Mouse (Mus musculus): ENCODE measurements at regions not wholly inside any gene's neighbourhood (a gene's known extent, or its start where the extent isn't known, plus 50 kb on each side); places are given as distances from the start of the nearest gene placed in this dataset.

DNA sequence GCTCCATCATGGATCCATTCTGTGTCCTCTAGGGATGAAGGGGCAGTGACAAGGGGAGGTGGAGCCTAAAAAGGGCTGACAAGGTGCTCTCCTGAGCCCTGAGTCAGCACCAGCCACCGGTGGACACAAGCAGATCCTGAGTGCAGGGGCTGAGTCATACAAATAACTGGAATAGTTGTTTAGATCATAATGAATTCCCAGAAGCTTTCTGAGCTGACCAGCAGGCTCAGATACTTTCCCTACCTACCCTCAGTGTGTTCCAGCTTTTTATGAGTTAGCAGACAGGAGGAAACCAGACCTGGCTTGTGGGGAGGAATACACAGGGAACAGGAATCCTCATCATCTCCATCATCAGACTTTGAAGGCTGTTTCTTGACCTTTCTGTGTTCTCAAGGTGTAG, 130.7 kb upstream of the Fggy start:
- H3K9me3 ChIP-seq (replicated peaks) = no peaks in the 10 kb centered on the region

DNA sequence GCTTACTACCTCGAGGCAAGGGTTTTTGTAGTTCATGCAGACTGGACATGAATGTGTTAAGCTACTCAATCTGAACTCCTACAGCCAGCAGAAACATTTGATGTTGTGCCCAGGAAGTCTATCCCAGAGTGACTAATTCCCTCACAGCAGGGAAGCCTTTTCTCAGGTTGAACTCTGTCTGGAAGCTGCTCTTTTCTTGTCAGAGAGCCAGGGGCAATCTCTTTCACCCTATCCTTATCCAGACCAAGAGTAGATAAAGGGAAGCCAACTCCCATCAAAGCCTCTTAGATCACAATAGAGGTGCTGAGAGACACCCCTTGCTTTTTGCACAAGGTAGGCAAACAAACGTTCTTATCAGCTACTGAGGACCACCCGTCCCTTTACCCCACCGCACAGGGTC, 122.8 kb upstream of the Fggy start:
- no peak for TF ChIP-seq TAL1 (conservative IDR thresholded peaks at IDR 0.05; ENCODE audit: low read depth, low read length)
- TF ChIP-seq GATA1 (IDR thresholded peaks at IDR 0.05; ENCODE audit: borderline replicate concordance, low read length) = no peak
- no peak for TF ChIP-seq CTCF (IDR thresholded peaks at IDR 0.05; ENCODE audit: low read depth, low read length)
- no peak for TF ChIP-seq GATA2 (IDR thresholded peaks at IDR 0.05; ENCODE audit: borderline replicate concordance, low read depth, low read length)
- TF ChIP-seq POLR2AphosphoS5 (IDR thresholded peaks at IDR 0.05; ENCODE audit: insufficient replicate concordance, low read depth, low read length) = no peak
- Histone ChIP-seq H3K27me3 (ENCODE audit: insufficient read depth, low read length) (no peaks in the 10 kb centered on the region), H3K9me3 (replicated peaks) (no peaks in the 10 kb centered on the region), H3K4me3 (ENCODE audit: low read depth, low read length) (no peak overlapping the region), H3K4me1 (ENCODE audit: insufficient read depth, low read depth, low read length) (no peaks in the 10 kb centered on the region), H3K36me3 (replicated peaks) (no peaks in the 10 kb centered on the region)
- ATAC-seq (ENCODE audit: extremely low read depth, insufficient number of reproducible peaks, low FRiP score, poor library complexity, severe bottlenecking) (no peak), DNase-seq (ENCODE audit: low spot score) (no peak)

More for the DNA sequence above, 130.7 kb upstream of the Fggy start:
- Histone ChIP-seq H3K4me3 (ENCODE audit: low read depth, low read length) (no peak overlapping the region), H3K36me3 (replicated peaks) (no peaks in the 10 kb centered on the region), H3K27me3 (ENCODE audit: insufficient read depth, low read length) (no peaks in the 10 kb centered on the region), H3K4me1 (ENCODE audit: insufficient read depth, low read depth, low read length) (no peaks in the 10 kb centered on the region)
- ATAC-seq (ENCODE audit: extremely low read depth, insufficient number of reproducible peaks, low FRiP score, poor library complexity, severe bottlenecking) (no peak), DNase-seq (ENCODE audit: low spot score) (no peak)
- TF ChIP-seq GATA1 (IDR thresholded peaks at IDR 0.05; ENCODE audit: borderline replicate concordance, low read length) (no peak), GATA2 (IDR thresholded peaks at IDR 0.05; ENCODE audit: borderline replicate concordance, low read depth, low read length) (no peak), CTCF (IDR thresholded peaks at IDR 0.05; ENCODE audit: low read depth, low read length) (no peak), POLR2AphosphoS5 (IDR thresholded peaks at IDR 0.05; ENCODE audit: insufficient replicate concordance, low read depth, low read length) (no peak), TAL1 (conservative IDR thresholded peaks at IDR 0.05; ENCODE audit: low read depth, low read length) (no peak)

DNA sequence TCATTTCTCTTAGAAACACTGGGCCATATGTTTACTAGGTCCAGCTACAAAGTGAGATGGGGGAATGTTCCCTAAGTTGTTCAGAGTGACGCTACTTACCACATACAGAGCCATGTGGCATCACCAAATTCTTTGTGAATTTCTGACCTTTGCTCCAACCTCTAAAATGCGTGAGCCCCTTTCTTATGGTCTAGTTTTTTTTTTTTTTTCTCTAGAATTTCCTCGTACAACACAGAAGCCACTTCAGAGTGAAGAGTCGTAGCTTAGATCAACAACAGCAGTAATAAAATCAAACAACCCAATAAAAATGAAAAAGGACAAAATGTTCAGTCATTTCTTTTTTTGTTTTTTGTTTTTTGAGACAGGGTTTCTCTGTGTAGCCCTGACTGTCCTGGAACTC, 122.2 kb upstream of the Fggy start:
- Histone ChIP-seq H3K4me3 (ENCODE audit: low read depth, low read length) (no peak overlapping the region), H3K27me3 (ENCODE audit: insufficient read depth, low read length) (no peaks in the 10 kb centered on the region), H3K4me1 (ENCODE audit: insufficient read depth, low read depth, low read length) (no peaks in the 10 kb centered on the region), H3K9me3 (replicated peaks) (no peaks in the 10 kb centered on the region), H3K36me3 (replicated peaks) (no peaks in the 10 kb centered on the region)
- TF ChIP-seq GATA1 (IDR thresholded peaks at IDR 0.05; ENCODE audit: borderline replicate concordance, low read length) (no peak), CTCF (IDR thresholded peaks at IDR 0.05; ENCODE audit: low read depth, low read length) (no peak), POLR2AphosphoS5 (IDR thresholded peaks at IDR 0.05; ENCODE audit: insufficient replicate concordance, low read depth, low read length) (no peak), GATA2 (IDR thresholded peaks at IDR 0.05; ENCODE audit: borderline replicate concordance, low read depth, low read length) (no peak)
- ATAC-seq (ENCODE audit: extremely low read depth, insufficient number of reproducible peaks, low FRiP score, poor library complexity, severe bottlenecking) = no peak
- no peak for DNase-seq (ENCODE audit: low spot score)

DNA sequence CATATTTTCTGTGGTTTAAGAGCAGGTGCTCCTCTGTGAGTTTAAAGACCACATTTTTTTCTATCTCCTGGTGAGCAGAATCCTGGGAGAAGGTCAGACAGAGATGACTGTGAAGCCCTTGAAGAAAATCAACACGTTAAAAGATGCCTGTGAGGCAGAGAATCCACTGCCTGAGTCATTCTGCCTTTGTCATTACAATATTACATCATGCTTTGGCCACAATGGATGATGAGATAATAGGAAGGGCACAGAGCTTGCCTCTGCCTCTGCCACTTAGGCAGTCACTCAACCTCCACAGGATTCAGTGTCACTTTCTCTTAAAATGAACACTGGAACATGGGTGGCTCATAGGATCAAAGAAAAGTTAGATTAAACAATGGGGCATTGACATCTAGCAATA, 117.5 kb upstream of the Fggy start:
- DNase-seq (ENCODE audit: low spot score) = no peak
- Histone ChIP-seq H3K9me3 (replicated peaks) (no peaks in the 10 kb centered on the region), H3K36me3 (replicated peaks) (no peaks in the 10 kb centered on the region), H3K27me3 (ENCODE audit: insufficient read depth, low read length) (no peaks in the 10 kb centered on the region), H3K4me3 (ENCODE audit: low read depth, low read length) (no peak overlapping the region), H3K4me1 (ENCODE audit: insufficient read depth, low read depth, low read length) (no peaks in the 10 kb centered on the region)
- TF ChIP-seq CTCF (IDR thresholded peaks at IDR 0.05; ENCODE audit: low read depth, low read length) = no peak
- no peak for TF ChIP-seq TAL1 (conservative IDR thresholded peaks at IDR 0.05; ENCODE audit: low read depth, low read length)
- no peak for ATAC-seq (ENCODE audit: extremely low read depth, insufficient number of reproducible peaks, low FRiP score, poor library complexity, severe bottlenecking)

GRCm38 (mm10) chr4:95443854-95444811, 113.2 kb upstream of the Fggy start:
- DNase-seq (ENCODE audit: low spot score) (no peak), ATAC-seq (ENCODE audit: extremely low read depth, insufficient number of reproducible peaks, low FRiP score, poor library complexity, severe bottlenecking) (no peak)
- Histone ChIP-seq H3K9me3 (replicated peaks) (no peaks in the 10 kb centered on the region), H3K4me1 (ENCODE audit: insufficient read depth, low read depth, low read length) (no peaks in the 10 kb centered on the region), H3K36me3 (replicated peaks) (no peaks in the 10 kb centered on the region), H3K4me3 (ENCODE audit: low read depth, low read length) (no peak overlapping the region), H3K27me3 (ENCODE audit: insufficient read depth, low read length) (no peaks in the 10 kb centered on the region)
- TF ChIP-seq GATA1 (IDR thresholded peaks at IDR 0.05; ENCODE audit: borderline replicate concordance, low read length) = no peak
- TF ChIP-seq POLR2AphosphoS5 (IDR thresholded peaks at IDR 0.05; ENCODE audit: insufficient replicate concordance, low read depth, low read length) = no peak
- no peak for TF ChIP-seq TAL1 (conservative IDR thresholded peaks at IDR 0.05; ENCODE audit: low read depth, low read length)
- TF ChIP-seq GATA2 (IDR thresholded peaks at IDR 0.05; ENCODE audit: borderline replicate concordance, low read depth, low read length) = no peak

- Histone ChIP-seq H3K4me3 (ENCODE audit: low read depth, low read length) (no peak overlapping the region), H3K9me3 (replicated peaks) (no peaks in the 10 kb centered on the region), H3K4me1 (ENCODE audit: insufficient read depth, low read depth, low read length) (no peaks in the 10 kb centered on the region), H3K27me3 (ENCODE audit: insufficient read depth, low read length) (no peaks in the 10 kb centered on the region), H3K36me3 (replicated peaks) (no peaks in the 10 kb centered on the region)
- ATAC-seq (ENCODE audit: extremely low read depth, insufficient number of reproducible peaks, low FRiP score, poor library complexity, severe bottlenecking) (no peak), DNase-seq (ENCODE audit: low spot score) (no peak)
- no peak for TF ChIP-seq TAL1 (conservative IDR thresholded peaks at IDR 0.05; ENCODE audit: low read depth, low read length)
- TF ChIP-seq GATA2 (IDR thresholded peaks at IDR 0.05; ENCODE audit: borderline replicate concordance, low read depth, low read length) = no peak
Observed at GRCm38 (mm10) chr4:95450286-95450685, 107.0 kb upstream of the Fggy start.

Data from G1E (cell line).